Mouse (Mus musculus): ENCODE data around the gene Mitd1.

Mitd1 gene

GRCm38 (mm10) chr1:37890025-37890652 is at the start of gene Mitd1, which contains the start of gene Mrpl30:
Mitd1 (minus strand) TSS chr1:37890411.
Mrpl30 (plus strand) TSS chr1:37890477.
- in situ Hi-C loops (cut with MboI; ENCODE audit: low sequenced_read_pairs) = no loop called here

DNA sequence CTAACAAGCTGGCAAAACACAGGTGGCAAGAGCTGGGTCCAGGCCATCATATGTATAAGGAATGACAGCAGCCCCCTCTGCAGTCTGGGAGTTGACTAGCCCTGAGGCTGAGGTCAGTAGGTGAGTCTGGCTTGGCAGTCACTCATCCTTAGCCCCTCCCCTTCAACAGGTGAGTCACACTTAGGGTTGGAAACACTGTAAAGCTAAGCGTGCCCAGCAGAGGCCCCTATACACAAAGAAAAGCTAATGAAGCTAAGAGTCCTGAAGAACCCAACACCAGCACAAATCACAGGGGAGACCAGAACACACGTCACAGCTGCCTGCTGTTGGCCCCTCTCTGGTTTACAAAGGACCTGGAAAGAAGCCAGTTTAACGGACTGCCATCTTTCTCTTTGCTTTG is 41.6 kb upstream of the Mitd1 start:
- in situ Hi-C loops (cut with MboI; ENCODE audit: low sequenced_read_pairs) = no loop called here

GRCm38 (mm10) chr1:37925971-37926370 is 35.8 kb upstream of the Mitd1 start:
- in situ Hi-C loops (cut with MboI; ENCODE audit: low sequenced_read_pairs) = no loop called here

GRCm38 (mm10) chr1:37922536-37922935 is 32.3 kb upstream of the Mitd1 start:
- in situ Hi-C loops (cut with MboI; ENCODE audit: low sequenced_read_pairs) = no loop called here

- in situ Hi-C loops (cut with MboI; ENCODE audit: low sequenced_read_pairs) = no loop called here
Observed at GRCm38 (mm10) chr1:37918096-37918495, 27.9 kb upstream of the Mitd1 start.

DNA sequence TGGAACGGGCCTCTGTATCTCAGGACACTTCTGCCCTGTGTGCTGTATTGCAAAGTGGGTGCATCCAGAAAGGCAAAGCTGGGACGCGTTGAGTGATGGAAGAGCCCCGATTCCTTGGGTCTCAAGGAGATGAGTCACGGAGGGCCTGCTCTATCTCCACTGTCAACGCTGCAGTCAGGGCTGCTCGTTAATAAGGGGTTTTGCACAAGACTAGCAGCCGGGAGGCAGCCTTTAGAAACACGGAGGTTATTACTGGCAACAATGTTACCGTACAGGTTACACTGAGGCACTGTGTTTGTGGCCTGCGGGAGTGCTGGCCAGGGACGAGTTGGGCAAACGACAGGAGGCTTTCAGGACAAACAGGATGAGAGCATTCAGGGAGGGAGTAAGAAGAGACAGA is 27.5 kb upstream of the Mitd1 start:
- in situ Hi-C loops (cut with MboI; ENCODE audit: low sequenced_read_pairs) = no loop called here

DNA sequence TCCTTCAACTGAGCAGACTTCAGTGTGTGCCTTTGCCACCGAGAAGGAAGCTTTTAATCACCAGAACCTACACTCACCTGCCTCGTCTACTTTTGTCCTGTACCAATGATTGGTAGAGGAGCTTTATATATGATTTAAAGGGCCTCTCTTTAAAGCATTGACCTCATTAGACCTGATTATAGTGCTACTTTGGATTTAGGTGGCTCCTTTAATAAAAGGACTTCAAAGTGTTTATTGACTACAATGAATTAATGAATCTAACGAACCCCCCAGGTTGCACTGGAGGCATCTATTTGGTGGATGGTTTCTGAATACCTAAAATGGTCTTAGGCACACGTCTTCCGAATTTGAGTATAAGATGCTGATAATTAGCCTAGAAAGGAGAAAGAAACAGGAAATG is 26.2 kb upstream of the Mitd1 start, which contains the start of gene Lyg2:
TSS of gene Lyg2 (minus strand) at position 101 of the 400 bp plus-strand sequence.
- in situ Hi-C loops (cut with MboI; ENCODE audit: low sequenced_read_pairs) = no loop called here

- in situ Hi-C loops (cut with MboI; ENCODE audit: low sequenced_read_pairs) = no loop called here
Observed at GRCm38 (mm10) chr1:37912751-37913150, 22.5 kb upstream of the Mitd1 start.

DNA sequence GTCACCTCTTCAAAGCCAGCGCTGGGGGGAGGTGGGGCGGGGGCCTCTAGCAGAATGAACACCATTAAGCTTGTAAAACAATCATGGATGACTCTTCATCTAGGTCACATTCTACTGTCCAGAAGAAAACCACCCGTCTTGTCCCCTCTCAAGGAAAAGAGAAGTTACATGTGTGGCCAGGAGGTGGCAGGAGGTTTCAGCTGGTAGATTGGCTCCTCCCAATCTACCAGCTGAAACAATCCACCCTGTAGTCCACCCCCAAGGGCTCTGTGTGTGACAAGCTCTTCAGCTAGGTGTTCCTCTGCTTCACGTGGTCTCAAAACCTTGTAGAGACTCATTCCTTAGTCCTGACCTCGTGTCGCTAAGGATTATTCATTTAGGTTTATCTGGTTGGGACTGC is 13.0 kb upstream of the Mitd1 start:
- in situ Hi-C loops (cut with MboI; ENCODE audit: low sequenced_read_pairs) = no loop called here

DNA sequence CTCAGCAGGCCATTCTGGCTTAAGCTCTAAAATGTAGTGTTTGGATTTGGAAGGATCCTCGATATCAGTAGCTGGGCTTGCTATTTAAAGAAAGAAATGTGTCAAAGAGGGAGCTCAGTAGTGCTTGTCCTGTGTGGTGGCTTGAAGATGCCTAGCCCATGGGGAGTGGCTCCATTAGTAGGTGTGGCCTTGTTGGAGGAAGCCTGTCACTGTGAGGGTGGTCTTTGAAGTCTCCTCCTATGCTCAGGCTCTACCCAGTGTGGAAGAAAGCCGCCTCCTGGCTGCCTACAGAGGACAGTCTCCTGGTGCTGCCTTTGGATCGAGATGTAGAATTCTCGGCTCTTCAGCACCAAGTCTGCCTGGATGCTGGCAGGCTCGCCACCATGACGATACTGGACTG is 10.1 kb upstream of the Mitd1 start:
- in situ Hi-C loops (cut with MboI; ENCODE audit: low sequenced_read_pairs) = no loop called here

DNA sequence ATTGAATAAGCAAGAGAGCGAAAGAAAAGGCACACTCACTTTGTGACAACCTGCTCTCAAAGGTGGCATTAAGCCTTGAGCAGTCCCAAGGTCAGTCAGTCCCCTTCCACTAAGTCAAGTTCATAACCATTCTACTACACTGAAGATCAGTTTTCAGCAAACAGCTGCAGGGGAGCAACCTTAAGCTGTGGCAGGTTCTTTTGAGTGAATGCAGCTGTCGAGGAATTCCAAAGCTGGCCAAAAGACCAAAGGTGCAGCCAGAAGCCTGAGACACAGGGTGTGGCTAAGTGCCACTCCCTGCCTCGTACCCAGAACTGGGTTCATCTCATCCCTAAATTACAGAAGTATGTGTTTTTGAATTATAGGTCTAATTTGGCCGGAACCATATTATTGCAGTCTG is 9.6 kb upstream of the Mitd1 start:
- in situ Hi-C loops (cut with MboI; ENCODE audit: low sequenced_read_pairs) = no loop called here

- in situ Hi-C loops (cut with MboI; ENCODE audit: low sequenced_read_pairs) = no loop called here
Observed at GRCm38 (mm10) chr1:37894606-37895005, 4.4 kb upstream of the Mitd1 start.

GRCm38 (mm10) chr1:37891400-37891799 is 1.2 kb upstream of the Mitd1 start:
- in situ Hi-C loops (cut with MboI; ENCODE audit: low sequenced_read_pairs) = no loop called here

DNA sequence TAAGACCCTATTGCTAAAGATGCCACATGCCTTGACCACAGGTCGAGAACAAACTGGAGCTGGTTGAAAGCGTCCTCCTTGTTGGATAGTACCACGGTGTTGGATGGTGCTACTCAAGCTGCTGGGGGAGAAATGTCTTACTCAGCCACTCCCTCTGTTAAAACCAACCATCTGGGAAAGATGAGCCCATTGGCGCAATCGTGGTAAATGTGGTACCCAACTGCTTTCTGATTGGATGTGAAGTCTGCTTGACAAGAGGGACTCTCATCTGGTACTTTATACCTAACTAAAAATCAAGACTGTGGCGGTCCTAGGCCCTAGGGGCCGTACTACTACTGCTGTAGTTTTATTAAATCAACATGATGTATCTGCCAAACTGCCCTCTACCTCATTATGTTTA is 1.0 kb downstream of the Mitd1 start:
- in situ Hi-C loops (cut with MboI; ENCODE audit: low sequenced_read_pairs) = no loop called here

DNA sequence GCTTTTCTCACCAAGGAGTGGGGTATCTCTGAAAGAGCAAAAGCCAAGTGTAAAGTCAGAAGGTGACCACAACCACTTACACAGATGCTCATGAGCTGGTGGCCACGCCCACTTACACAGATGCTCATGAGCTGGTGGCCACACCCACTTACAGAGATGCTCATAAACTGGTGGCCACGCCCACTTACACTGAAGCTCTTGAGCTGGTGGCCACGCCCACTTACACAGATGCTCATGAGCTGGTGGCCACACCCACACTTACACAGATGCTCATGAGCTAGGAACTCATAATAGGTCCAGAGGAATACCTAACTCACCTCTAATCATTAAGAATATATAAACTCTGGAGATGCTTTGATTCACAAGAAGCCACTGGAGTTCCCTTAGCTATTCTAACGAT is 5.8 kb downstream of the Mitd1 start:
- in situ Hi-C loops (cut with MboI; ENCODE audit: low sequenced_read_pairs) = no loop called here

DNA sequence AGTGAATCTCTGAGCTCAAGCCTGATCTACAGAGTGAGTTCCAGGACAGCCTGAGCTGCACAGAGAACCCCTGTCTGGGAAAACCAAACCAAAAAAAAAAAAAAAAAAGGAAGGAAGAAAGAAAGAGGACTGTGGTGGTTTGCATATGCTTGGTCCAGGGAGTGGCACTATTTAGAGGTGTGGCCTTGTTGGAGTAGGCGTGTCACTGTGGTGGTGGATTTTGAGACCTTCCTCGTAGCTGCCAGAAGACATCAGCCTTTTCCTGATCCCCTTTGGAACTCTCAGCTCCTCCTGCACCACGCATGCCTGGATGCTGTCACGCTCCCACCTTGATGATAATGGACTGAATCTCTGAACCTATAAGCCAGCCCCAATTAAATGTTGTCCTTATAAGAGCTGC is 6.8 kb downstream of the Mitd1 start:
- in situ Hi-C loops (cut with MboI; ENCODE audit: low sequenced_read_pairs) = no loop called here

DNA sequence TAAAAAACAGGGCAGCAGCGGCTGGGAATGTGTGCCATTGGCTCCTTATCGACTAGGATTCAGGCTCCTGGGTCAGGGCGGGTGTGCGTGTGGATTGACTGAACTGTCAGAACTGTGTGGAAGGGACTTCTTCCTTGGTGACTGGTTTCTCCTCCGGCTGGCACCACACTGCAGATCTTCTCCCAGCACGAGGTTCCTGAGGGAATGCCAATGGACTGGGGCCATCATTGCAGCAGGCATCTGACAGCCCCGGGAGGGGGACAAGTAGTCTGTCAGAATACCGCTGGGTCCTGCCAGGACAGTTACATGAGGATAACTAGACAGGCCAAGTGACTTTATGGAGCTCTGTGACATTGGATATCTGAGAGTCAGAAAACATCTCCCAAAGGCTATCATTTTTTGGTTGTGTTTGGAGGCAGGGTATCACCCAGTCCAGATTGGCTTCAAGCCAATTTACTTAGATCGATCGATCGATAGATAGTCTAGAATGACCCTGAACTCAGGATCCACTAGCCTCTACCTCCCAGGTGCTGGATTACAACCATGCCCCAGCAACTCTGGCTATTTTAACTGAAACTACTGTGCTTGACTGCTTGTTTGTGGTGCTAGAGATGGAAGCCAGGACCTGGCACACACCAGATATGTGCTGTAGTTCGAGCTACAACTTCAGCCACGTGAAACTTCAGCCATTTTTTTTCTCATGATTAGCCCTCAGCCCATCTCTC is 12.3 kb downstream of the Mitd1 start:
- in situ Hi-C loops (cut with MboI; ENCODE audit: low sequenced_read_pairs) = no loop called here

- in situ Hi-C loops (cut with MboI; ENCODE audit: low sequenced_read_pairs) = loop anchor here (25.0 kb wide), 1 partner anchor 186 kb away; no protein-coding TSS in a partner anchor
Observed at GRCm38 (mm10) chr1:37873157-37873556, 17.1 kb downstream of the Mitd1 start.

GRCm38 (mm10) chr1:37872131-37873067 is 17.8 kb downstream of the Mitd1 start:
- in situ Hi-C loops (cut with MboI; ENCODE audit: low sequenced_read_pairs) = loop anchor here (25.0 kb wide), 1 partner anchor 185 kb away; no protein-coding TSS in a partner anchor

- in situ Hi-C loops (cut with MboI; ENCODE audit: low sequenced_read_pairs) = loop anchor here (25.0 kb wide), 1 partner anchor 184 kb away; no protein-coding TSS in a partner anchor
Observed at GRCm38 (mm10) chr1:37871704-37872103, 18.5 kb downstream of the Mitd1 start, which contains the start of gene Lipt1. Lipt1 (plus strand) TSS chr1:37871738.

GRCm38 (mm10) chr1:37869362-37869761 is 20.8 kb downstream of the Mitd1 start:
- in situ Hi-C loops (cut with MboI; ENCODE audit: low sequenced_read_pairs) = loop anchor here (25.0 kb wide), 1 partner anchor 182 kb away; no protein-coding TSS in a partner anchor

Measured in CH12F3 (cell line).